Mouse (Mus musculus): ENCODE measurements around the gene Aanat.

The Aanat gene

GRCm38 (mm10) chr11:116574982-116575381 is 11.2 kb upstream of the Aanat start:
- DNase-seq (ENCODE audit: low read depth, low spot score), result no peak

- DNase-seq (ENCODE audit: low read depth, low spot score), result no peak
Measured at GRCm38 (mm10) chr11:116575396-116575795, 10.8 kb upstream of the Aanat start.

DNA sequence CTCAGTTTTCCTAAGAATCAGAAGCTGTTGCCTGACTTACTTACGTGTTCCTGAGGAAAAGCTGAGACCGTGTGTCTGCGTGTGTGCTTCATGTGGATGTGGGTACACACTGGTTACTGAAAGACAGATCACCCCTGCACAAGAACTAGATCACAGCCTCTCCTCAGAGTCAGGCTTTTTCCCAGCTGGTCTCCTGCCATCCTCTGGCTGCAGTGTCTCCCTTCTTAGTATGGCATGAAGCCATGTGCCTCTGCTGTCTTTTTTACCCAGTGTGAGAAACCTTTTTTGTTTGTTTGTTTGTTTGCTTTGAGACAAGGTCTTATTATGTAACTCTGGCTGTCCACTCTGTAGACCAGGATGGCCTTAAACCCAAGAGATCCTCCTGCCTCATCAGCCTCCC is 7.0 kb upstream of the Aanat start:
- no peak for DNase-seq (ENCODE audit: low read depth, low spot score)

- DNase-seq (ENCODE audit: low read depth, low spot score), result no peak
Measured at GRCm38 (mm10) chr11:116580031-116580652, 6.1 kb upstream of the Aanat start.

- no peak for DNase-seq (ENCODE audit: low read depth, low spot score)
Measured at GRCm38 (mm10) chr11:116580711-116581375, 5.4 kb upstream of the Aanat start.

DNA sequence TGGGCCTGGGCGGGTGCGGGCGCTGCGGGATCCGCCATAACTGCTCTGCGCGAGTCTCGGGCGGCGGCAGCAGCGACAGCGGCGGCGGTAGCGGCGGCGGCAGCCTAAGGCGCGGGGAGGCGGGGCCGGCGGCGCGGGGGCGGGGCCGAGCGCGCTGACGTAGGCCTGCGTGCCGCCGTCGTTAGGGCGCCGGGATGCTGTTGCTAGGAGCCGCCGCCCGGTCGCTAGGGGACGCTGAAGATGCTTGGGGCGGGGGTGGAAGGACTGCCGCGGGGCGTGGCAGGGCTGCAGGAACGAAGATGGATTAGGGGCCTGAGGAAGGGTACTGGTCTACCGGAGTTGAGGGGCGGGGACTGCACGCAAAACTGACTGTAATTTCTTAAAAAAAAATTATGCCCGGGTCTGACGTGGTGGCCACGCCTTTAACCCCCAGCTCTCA is 4.8 kb upstream of the Aanat start, which contains the start of gene Ube2o:
Gene Ube2o (minus strand): TSS at position 72 of the 439 bp plus-strand sequence.
- peak; percentile 70 for DNase-seq (ENCODE audit: low read depth, low spot score)

- DNase-seq (ENCODE audit: low read depth, low spot score), result no peak
Measured at GRCm38 (mm10) chr11:116585682-116586081, 550 bp upstream of the Aanat start.

DNA sequence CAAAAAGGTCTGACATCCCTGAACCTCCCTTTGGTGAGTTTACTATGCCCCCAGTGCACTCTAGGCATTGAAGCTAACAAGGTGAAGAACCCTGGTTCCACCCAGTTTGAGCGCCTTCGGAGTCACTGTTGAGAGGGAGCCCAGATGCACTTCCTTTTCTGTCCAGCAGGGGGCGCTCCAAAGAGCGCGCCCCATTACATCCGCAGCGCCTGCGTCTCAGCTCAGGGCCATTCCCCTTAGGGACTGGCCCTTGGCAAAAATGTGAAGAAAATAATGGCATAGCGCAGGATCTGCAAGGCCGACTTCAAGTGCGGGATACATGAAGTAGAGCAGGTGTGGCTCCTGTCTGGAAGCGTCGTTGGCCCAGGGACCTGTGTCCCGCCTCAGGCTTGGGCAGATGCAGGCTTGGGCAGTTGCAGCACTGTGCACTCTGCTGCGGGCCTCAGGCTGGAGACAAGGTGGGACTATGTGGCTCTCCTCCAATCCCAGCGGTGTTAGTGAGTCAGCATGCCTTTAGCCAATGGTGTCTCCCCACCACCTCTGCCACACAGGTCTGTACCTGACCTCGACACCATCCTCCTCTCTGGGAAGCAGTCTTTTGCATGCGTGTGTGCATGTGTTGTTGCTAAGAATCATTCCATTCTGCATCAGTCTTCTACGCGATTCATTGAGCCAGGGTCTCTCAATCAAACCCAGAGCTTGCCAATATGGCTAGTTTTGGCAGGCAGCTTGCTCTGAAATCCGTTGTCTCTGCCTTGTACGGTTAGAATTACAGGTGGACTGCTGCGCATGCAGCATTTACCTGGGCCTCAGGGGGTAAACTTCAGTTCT is 784 bp downstream of the Aanat start:
- DNase-seq (ENCODE audit: low read depth, low spot score), result peak; percentile 56

GRCm38 (mm10) chr11:116589020-116589531 is 2.8 kb downstream of the Aanat start:
- no peak for DNase-seq (ENCODE audit: low read depth, low spot score)

GRCm38 (mm10) chr11:116589574-116589973 is 3.3 kb downstream of the Aanat start:
- no peak for DNase-seq (ENCODE audit: low read depth, low spot score)

DNA sequence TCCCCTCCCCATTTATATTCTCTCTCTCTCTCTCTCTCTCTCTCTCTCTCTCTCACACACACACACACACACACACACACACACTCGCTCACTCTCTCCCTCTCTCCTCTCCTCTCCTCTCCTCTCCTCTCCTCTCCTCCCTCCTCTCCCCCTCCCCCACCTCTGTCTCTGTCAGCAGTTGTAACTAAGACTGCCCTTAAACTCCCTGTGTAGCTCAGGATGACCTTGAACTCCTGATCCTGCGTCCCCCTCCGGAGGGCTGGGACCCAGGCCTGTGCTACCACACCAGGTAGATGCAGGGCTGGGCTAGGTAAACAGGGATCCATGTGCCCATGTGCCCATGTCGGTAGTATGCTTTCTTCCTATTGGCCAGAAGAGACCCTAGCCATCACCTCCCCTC is 5.4 kb downstream of the Aanat start:
- no peak for DNase-seq (ENCODE audit: low read depth, low spot score)

GRCm38 (mm10) chr11:116592428-116592827 is 6.2 kb downstream of the Aanat start:
- peak; percentile 79 for DNase-seq (ENCODE audit: low read depth, low spot score)

GRCm38 (mm10) chr11:116593345-116593744 is 7.1 kb downstream of the Aanat start:
- DNase-seq (ENCODE audit: low read depth, low spot score), result no peak

DNA sequence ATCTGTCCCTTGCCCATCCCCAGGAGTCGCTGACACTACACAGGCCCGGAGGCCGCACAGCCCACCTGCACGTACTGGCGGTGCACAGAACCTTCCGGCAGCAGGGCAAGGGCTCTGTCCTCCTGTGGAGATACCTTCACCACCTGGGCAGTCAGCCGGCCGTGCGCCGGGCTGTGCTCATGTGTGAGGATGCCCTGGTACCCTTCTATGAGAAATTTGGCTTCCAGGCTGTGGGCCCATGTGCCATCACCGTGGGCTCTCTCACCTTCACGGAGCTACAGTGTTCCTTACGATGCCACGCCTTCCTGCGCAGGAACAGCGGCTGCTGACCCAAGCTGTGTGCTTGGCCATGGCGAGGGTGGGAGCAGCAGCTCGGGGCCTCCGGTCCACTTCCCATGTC is 10.5 kb downstream of the Aanat start:
- no peak for DNase-seq (ENCODE audit: low read depth, low spot score)

- DNase-seq (ENCODE audit: low read depth, low spot score), result no peak
Measured at GRCm38 (mm10) chr11:116598193-116598592, 12.0 kb downstream of the Aanat start.

DNA sequence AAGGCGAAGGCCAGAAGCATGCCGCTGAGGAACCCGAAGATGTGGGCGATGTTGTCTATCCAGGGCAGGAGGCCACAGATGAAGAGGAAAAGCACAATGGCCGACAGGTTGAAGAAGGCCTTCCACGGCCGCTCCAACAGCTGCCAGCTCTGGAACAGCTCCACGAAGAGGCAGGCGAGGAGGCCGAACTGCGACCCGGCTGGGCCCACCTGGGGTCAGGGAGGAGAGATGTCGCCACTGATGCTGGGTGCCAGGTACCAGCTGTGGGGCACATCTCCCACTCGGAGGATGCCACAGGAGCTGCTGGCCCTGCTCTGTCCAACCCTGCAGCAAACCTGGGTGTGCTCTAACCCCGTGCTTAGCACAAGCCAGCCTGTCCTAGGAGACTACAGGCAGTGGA is 13.0 kb downstream of the Aanat start:
- DNase-seq (ENCODE audit: low read depth, low spot score), result no peak

GRCm38 (mm10) chr11:116601166-116601565 is 14.9 kb downstream of the Aanat start:
- DNase-seq (ENCODE audit: low read depth, low spot score), result no peak

GRCm38 (mm10) chr11:116602043-116602442 is 15.8 kb downstream of the Aanat start:
- no peak for DNase-seq (ENCODE audit: low read depth, low spot score)

DNA sequence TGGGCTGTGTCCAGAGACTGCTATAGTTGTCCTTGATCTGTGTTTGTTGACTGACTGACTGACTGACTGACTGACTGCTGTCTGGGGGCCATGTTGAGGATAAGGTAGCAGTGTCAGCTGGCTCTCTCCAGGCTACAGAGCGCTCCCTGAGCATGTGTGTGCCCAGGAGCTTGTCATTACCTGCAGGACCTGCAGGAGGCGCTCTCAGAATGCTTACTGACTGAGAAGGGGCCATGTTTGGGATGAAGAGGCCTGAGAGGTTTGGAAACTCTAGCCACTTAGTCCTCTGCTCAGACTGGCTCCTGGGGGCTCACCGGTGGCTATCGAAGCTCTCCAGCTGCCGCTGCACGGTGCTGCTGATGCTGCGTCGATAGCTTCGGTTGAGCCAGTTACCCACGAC is 17.1 kb downstream of the Aanat start:
- DNase-seq (ENCODE audit: low read depth, low spot score), result no peak

GRCm38 (mm10) chr11:116604097-116604496 is 17.9 kb downstream of the Aanat start:
- DNase-seq (ENCODE audit: low read depth, low spot score), result no peak

- no peak for DNase-seq (ENCODE audit: low read depth, low spot score)
Measured at GRCm38 (mm10) chr11:116607717-116608116, 21.5 kb downstream of the Aanat start.

- DNase-seq (ENCODE audit: low read depth, low spot score), result no peak
Measured at GRCm38 (mm10) chr11:116609965-116610630, 23.9 kb downstream of the Aanat start.

Data from retina, adult 2 months (tissue).